Mouse (Mus musculus) midbrain, embryonic 16.5 days (tissue): ENCODE measurements around the gene Nup214. TPM values are rescaled to one million over a fixed set of nuclear protein-coding genes. Genes with fewer than 3 reads are reported as not detected.
A peak's percentile ranks its signal among the peaks of the same experiment; 100 is the strongest.

Experiments
- ATAC-seq: fragments of 200-750 bp; cut with Nextera tagmentation; 2 replicates; pipeline ENCODE4 v1.8.0; 2017; ENCODE audit warnings: moderate TSS enrichment
- H3K27ac ChIP-seq: fragments of 300-500 bp; sonication (generic); 2 replicates; pipeline ENCODE4 v1.5.1; 2014; ENCODE audit warnings: mild to moderate bottlenecking, low read length, mixed read lengths
- H3K27me3 ChIP-seq: fragments of 300-500 bp; sonication (generic); 2 replicates; pipeline ENCODE4 v1.6.1; 2014; ENCODE audit warnings: low read depth, low read length, mixed read lengths; ENCODE audit not compliant: control insufficient read depth, insufficient read depth
- H3K36me3 ChIP-seq: fragments of 300-500 bp; sonication (generic); 2 replicates; pipeline ENCODE4 v1.6.1; 2014; ENCODE audit warnings: mild to moderate bottlenecking, low read length, moderate library complexity, mixed read lengths; ENCODE audit not compliant: control insufficient read depth, insufficient read depth
- H3K4me1 ChIP-seq: fragments of 300-500 bp; sonication (generic); 2 replicates; pipeline ENCODE4 v1.6.1; 2014; ENCODE audit warnings: mild to moderate bottlenecking, low read length, mixed read lengths; ENCODE audit not compliant: control insufficient read depth, insufficient read depth
- H3K4me2 ChIP-seq: fragments of 300-500 bp; sonication (generic); 2 replicates; pipeline ENCODE4 v1.6.1; 2014; ENCODE audit warnings: mild to moderate bottlenecking, low read length, mixed read lengths
- H3K4me3 ChIP-seq: fragments of 300-500 bp; sonication (generic); 2 replicates; pipeline ENCODE4 v1.5.1; 2014; ENCODE audit warnings: low read depth, mild to moderate bottlenecking, low read length, moderate library complexity, mixed read lengths
- H3K9ac ChIP-seq: fragments of 300-500 bp; sonication (generic); 2 replicates; pipeline ENCODE4 v1.6.1; 2014; ENCODE audit warnings: low read depth, low read length, mixed read lengths
- H3K9me3 ChIP-seq: fragments of 300-500 bp; sonication (generic); replicated peaks from 2 replicates; pipeline ENCODE4 v1.6.1; 2014; ENCODE audit warnings: mild to moderate bottlenecking, low read length, mixed read lengths; ENCODE audit not compliant: control insufficient read depth, poor library complexity, severe bottlenecking
- WGBS: fragments of 180-500 bp; shearing (Covaris S2); extraction: QIAGEN DNeasy Blood & Tissue Kit; methylation state at CpG from one replicate; pipeline ENCODE4 v1.1.7; 2014; 5-methylcytosine and 5-hydroxymethylcytosine counted together
- polyA plus RNA-seq: library from polyadenylated mRNA; unstranded; fragments of >200 nt; fragmentation: Nextera tagmentation; extraction: Ambion mirVana; gene quantifications from 2 replicates; pipeline ENCODE4 v1.2.1, GENCODE M21; 2015

Nup214 gene
- polyA plus RNA-seq, 1 experiment from 2014 or later = 63.9 TPM

DNA sequence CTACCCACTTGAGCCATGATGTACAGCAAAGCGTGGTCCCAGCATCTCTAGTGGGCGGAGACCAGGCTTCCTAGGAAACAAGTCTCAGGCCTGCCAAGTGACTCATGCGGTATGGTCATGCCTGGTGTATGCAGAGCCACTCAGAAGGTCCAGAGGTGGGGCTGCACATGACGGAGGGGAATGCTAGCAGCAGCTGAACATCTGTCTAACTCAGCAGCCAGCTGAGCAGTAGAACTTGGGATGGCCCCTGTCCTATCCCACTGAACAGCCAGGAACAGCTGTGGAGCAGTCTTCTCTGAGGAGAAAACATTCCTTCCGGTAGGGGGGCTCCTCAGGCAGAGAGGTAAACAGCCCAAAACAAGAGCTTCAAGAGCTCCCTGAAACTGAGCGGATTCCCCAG is 25.8 kb upstream of the Nup214 start:
- Histone ChIP-seq H3K4me2 (no peak overlapping the region), H3K4me3 (no peak overlapping the region), H3K9ac (no peak overlapping the region), H3K27me3 (no peaks in the 10 kb centered on the region; the same call in 1 of the 2 replicates), H3K9me3 (no peaks in the 10 kb centered on the region), H3K4me1 (peaks cover 21% of the 10 kb centered on the region), H3K36me3 (no peaks in the 10 kb centered on the region), H3K27ac (no peak overlapping the region)
- 90% methylated on average over 6 of the region's 6 CpGs for WGBS
- ATAC-seq = no peak

DNA sequence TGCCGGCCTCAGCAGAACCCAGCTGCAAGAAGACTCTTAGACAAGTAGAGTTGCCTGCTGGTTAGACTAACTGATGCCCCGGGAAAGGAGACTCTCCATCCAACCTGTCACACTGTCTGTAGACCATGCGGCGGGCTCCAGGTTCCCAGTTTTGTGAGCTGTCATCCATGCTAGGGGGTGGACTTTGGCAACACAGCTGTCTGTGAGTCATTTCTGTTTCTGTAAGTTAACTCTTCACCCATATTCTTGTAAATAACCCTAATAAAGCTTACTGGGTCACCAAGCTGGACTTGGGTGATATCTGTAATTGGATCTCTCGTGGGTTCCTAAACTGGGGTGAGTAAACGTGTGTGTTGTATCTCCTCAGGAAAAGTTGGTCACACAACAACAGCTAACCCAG is 25.4 kb upstream of the Nup214 start:
- no peak overlapping the region for H3K9ac ChIP-seq
- H3K27me3 ChIP-seq = no peaks in the 10 kb centered on the region; the same call in 1 of the 2 replicates
- H3K9me3 ChIP-seq = no peaks in the 10 kb centered on the region
- ATAC-seq = no peak
- no peak overlapping the region for H3K27ac ChIP-seq
- no peak overlapping the region for H3K4me3 ChIP-seq
- peaks cover 21% of the 10 kb centered on the region for H3K4me1 ChIP-seq
- 78% methylated on average over 6 of the region's 6 CpGs for WGBS
- no peaks in the 10 kb centered on the region for H3K36me3 ChIP-seq
- H3K4me2 ChIP-seq = no peak overlapping the region

DNA sequence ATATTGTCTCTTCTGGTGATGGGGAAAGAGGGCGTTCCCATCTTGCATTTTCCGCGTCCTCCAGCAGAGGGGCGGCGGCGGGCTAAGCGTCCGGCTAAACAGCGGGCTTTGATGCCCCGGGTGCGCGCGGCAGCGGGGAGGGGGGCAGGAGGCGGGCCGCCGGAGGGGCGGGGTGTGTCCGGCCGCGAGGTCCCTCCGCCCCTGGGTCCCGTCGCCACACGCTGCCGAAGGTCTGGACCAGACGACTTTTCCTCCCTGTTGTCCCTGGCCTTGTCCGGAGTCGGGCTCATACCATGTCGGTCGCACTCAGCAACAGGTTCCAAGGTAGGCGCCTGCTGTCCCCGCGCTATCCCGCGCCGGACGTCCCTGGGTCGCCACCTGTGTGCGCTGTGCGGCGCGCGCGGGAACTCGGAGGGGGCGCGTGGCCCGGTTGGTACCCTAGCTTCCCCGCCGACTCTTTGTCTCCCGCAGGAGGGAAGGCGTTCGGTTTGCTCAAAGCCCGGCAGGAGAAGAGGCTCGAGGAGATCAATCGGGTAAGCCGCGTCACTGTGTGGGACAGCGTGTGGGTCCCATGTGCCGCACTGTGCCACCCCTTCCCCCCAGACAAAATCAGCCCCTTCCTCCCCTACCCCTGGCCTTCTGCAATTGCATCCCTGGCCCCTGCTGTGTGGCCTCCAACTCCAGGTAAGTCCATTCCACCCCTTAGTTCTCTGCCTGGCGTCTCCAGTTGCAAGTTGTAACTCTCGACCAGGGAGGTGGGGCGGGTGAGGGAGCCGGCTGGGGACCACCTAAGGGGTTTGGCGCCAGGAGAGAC is 24.0 kb upstream of the Nup214 start, which contains the start of gene Aif1l:
TSS of gene Aif1l (plus strand) at position 82 of the 814 bp plus-strand sequence.
- no peaks in the 10 kb centered on the region for H3K9me3 ChIP-seq
- H3K27me3 ChIP-seq = no peaks in the 10 kb centered on the region; the same call in 1 of the 2 replicates
- H3K4me2 ChIP-seq = peak within 1 kb of the TSS; percentile 95
- H3K27ac ChIP-seq = no peak within 1 kb of the TSS
- peak within 1 kb of the TSS; percentile 73 for H3K9ac ChIP-seq
- H3K4me1 ChIP-seq = peaks cover 21% of the 10 kb centered on the region
- peak; percentile 70 for ATAC-seq
- peak within 1 kb of the TSS; percentile 80 for H3K4me3 ChIP-seq
- under 1% methylated on average over 66 of the region's 66 CpGs for WGBS
- no peaks in the 10 kb centered on the region for H3K36me3 ChIP-seq

DNA sequence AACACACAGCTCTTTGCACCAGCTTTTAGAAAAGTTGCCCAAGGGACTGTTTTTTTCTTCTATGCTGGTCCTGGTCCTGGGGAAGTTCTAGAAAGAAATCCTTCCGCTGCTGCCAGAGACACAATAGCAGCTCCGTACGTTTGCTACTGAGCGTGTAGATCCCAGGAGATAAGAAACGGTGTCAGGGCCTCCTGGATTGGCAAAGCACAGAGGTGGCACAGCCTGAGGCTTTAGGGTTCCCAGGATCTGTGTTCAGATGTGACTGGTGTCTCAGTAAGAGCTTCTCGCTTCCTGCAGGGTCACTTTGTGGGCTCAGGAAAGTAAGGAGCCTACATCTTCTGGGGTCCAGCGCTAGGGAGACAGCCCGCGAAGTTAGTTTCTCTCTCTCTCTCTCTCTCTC is 23.3 kb upstream of the Nup214 start:
- Histone ChIP-seq H3K27ac (no peak overlapping the region), H3K36me3 (no peaks in the 10 kb centered on the region), H3K4me2 (peak overlapping the region; percentile 95), H3K9me3 (no peaks in the 10 kb centered on the region), H3K9ac (peak overlapping the region; percentile 73), H3K4me3 (peak overlapping the region; percentile 80), H3K27me3 (no peaks in the 10 kb centered on the region; the same call in 1 of the 2 replicates), H3K4me1 (peaks cover 21% of the 10 kb centered on the region)
- ATAC-seq = no peak
- WGBS = 26% methylated on average over 9 of the region's 9 CpGs

- H3K9ac ChIP-seq = no peak overlapping the region
- H3K27me3 ChIP-seq = no peaks in the 10 kb centered on the region; the same call in 1 of the 2 replicates
- H3K4me1 ChIP-seq = peaks cover 21% of the 10 kb centered on the region
- H3K36me3 ChIP-seq = no peaks in the 10 kb centered on the region
- no peak overlapping the region for H3K4me3 ChIP-seq
- WGBS = 70% methylated on average over 10 of the region's 10 CpGs
- H3K9me3 ChIP-seq = no peaks in the 10 kb centered on the region
- no peak overlapping the region for H3K27ac ChIP-seq
- no peak for ATAC-seq
- H3K4me2 ChIP-seq = peak overlapping the region; percentile 9; the same call in 1 of the 2 replicates
These were observed 22.0 kb upstream of the Nup214 start for GRCm38 (mm10) chr2:31952236-31952635.

DNA sequence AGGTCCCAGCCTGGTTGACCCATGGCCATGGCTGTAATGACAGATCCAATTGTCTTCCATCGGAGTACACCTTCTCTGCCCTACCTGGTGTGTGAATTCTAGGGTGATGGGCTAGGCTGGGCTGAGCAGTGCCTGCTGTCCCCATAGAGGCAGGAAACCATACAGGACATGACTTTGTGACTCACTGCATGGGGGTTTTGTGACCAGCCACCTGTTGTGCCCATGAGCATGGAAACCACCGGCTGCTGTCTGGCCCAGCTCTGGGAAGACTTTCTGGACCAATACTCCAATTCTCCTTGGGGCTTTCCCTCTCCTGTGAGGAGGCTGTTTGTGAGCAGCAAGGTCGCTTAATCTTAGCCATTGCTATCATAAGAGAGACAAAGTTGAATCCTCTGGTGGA is 21.5 kb upstream of the Nup214 start:
- WGBS = 82% methylated on average over 3 of the region's 3 CpGs
- 0 out of 2 replicates have a peak overlapping the region, but pooled peaks have one; percentile 9 for H3K4me2 ChIP-seq

GRCm38 (mm10) chr2:31953687-31954086 is 20.5 kb upstream of the Nup214 start:
- 91% methylated on average over 8 of the region's 8 CpGs for WGBS

More for the DNA sequence above, 21.5 kb upstream of the Nup214 start:
- H3K9me3 ChIP-seq = no peaks in the 10 kb centered on the region
- H3K36me3 ChIP-seq = no peaks in the 10 kb centered on the region
- H3K27ac ChIP-seq = no peak overlapping the region
- no peak overlapping the region for H3K9ac ChIP-seq
- no peaks in the 10 kb centered on the region; the same call in 1 of the 2 replicates for H3K27me3 ChIP-seq
- H3K4me1 ChIP-seq = peaks cover 21% of the 10 kb centered on the region
- H3K4me3 ChIP-seq = no peak overlapping the region
- ATAC-seq = no peak

DNA sequence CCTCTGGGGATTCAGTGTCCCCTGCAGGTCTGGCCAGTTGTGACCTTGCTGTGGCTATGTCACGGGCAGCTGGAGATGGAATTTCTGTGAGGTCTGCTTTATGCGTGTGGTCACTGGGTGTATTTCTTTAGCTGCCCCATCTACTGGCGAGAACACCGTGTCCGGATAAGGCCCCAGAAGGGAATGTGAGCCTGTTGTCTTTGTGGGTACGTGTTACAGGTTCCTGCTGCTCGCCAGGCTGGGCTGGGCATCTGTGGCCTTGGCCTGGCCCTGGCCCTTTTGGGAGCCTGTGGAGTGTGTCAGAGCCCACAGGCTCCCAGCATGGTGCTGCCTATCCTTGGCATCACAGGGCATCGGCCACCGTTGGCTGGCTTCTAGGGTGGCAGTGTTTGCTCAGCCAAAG is 19.5 kb upstream of the Nup214 start:
- no peaks in the 10 kb centered on the region for H3K27me3 ChIP-seq
- H3K9ac ChIP-seq = no peak overlapping the region
- no peak for ATAC-seq
- no peak overlapping the region for H3K4me2 ChIP-seq
- 83% methylated on average over 9 of the region's 9 CpGs for WGBS
- no peak overlapping the region for H3K4me3 ChIP-seq
- H3K9me3 ChIP-seq = no peaks in the 10 kb centered on the region
- no peaks in the 10 kb centered on the region for H3K36me3 ChIP-seq
- no peak overlapping the region for H3K27ac ChIP-seq
- peaks cover 19% of the 10 kb centered on the region for H3K4me1 ChIP-seq

More at GRCm38 (mm10) chr2:31953687-31954086, 20.5 kb upstream of the Nup214 start:
- Histone ChIP-seq H3K9ac (no peak overlapping the region), H3K9me3 (no peaks in the 10 kb centered on the region), H3K4me3 (no peak overlapping the region), H3K27ac (no peak overlapping the region), H3K4me2 (no peak overlapping the region), H3K36me3 (no peaks in the 10 kb centered on the region), H3K27me3 (no peaks in the 10 kb centered on the region), H3K4me1 (peaks cover 21% of the 10 kb centered on the region)
- no peak for ATAC-seq

DNA sequence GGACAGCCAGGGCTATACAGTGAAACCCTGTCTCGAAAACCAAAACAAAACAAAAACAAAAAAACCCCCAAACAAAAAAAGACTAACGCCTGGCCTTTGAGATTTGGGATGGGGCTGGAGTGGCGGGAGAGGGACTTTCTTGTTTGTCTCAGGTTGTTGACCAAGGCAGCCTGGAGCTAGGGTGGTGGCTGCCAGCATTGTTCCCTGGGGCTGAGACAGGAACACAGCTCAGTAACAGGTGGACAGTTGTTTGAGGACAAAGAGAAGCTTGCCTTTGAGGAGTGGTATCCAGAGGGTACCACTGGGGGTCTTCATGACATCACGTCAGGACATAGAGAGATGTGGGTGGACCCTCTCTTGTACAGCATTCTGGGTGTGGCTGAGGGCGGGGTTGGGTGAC is 18.6 kb upstream of the Nup214 start:
- H3K4me3 ChIP-seq = no peak overlapping the region
- WGBS = 82% methylated on average over 5 of the region's 5 CpGs
- H3K36me3 ChIP-seq = no peaks in the 10 kb centered on the region
- H3K9ac ChIP-seq = no peak overlapping the region
- ATAC-seq = no peak
- H3K27ac ChIP-seq = no peak overlapping the region
- H3K27me3 ChIP-seq = no peaks in the 10 kb centered on the region
- H3K4me2 ChIP-seq = no peak overlapping the region
- H3K4me1 ChIP-seq = peaks cover 14% of the 10 kb centered on the region
- H3K9me3 ChIP-seq = no peaks in the 10 kb centered on the region
